Mouse (Mus musculus): Measurements from ENCODE around the gene Gm8914.
"Not testable (repeated sequence)": the region's sequence is repeated elsewhere in the genome, so short reads cannot be mapped to it uniquely, and the experiment has no call there.

Gene Gm8914

GRCm38 (mm10) chrX:91479826-91480225, at the start of gene Gm8914:
TSS of gene Gm8914 (plus strand) at chrX:91480126.
- not testable (repeated sequence) for DNase-seq (ENCODE audit: low read depth, low spot score)
